Mouse (Mus musculus): ENCODE data around the gene Pros1. TPM values are rescaled to one million over a fixed set of nuclear protein-coding genes. Genes with fewer than 3 reads are reported as not detected.

The Pros1 gene
- polyA plus RNA-seq (2012) = not detected in 2 replicates

GRCm38 (mm10) chr16:62854191-62855068, at the start of gene Pros1:
Gene Pros1, plus strand, starts transcription at chr16:62854307.
- Histone ChIP-seq H3K4me1 (ENCODE audit: control insufficient read depth) (peaks cover 17% of the 10 kb centered on the region), H3K27me3 (ENCODE audit: control insufficient read depth) (peaks cover 8% of the 10 kb centered on the region), H3K9me3 (ENCODE audit: control insufficient read depth, low read length) (no peaks in the 10 kb centered on the region), H3K4me3 (replicated peaks) (peak within 1 kb of the TSS; percentile 66), H3K36me3 (ENCODE audit: control insufficient read depth) (no peaks in the 10 kb centered on the region)
- no peak for TF ChIP-seq GATA1 (IDR thresholded peaks at IDR 0.05; ENCODE audit: low read length)

- Histone ChIP-seq H3K9me3 (ENCODE audit: control insufficient read depth, low read length) (no peaks in the 10 kb centered on the region), H3K27me3 (ENCODE audit: control insufficient read depth) (no peaks in the 10 kb centered on the region), H3K4me3 (replicated peaks) (no peak overlapping the region), H3K36me3 (ENCODE audit: control insufficient read depth) (peaks cover 11% of the 10 kb centered on the region), H3K4me1 (ENCODE audit: control insufficient read depth) (peaks cover 5% of the 10 kb centered on the region)
- TF ChIP-seq TAL1 (IDR thresholded peaks at IDR 0.05; ENCODE audit: low read length) = no peak
- TF ChIP-seq GATA1 (IDR thresholded peaks at IDR 0.05; ENCODE audit: low read length) = no peak
These were observed 49.5 kb upstream of the Pros1 start for GRCm38 (mm10) chr16:62804621-62805020.

- Histone ChIP-seq H3K27me3 (ENCODE audit: control insufficient read depth) (no peaks in the 10 kb centered on the region), H3K4me3 (replicated peaks) (no peak overlapping the region), H3K36me3 (ENCODE audit: control insufficient read depth) (peaks cover 5% of the 10 kb centered on the region), H3K9me3 (ENCODE audit: control insufficient read depth, low read length) (no peaks in the 10 kb centered on the region), H3K4me1 (ENCODE audit: control insufficient read depth) (peaks cover 11% of the 10 kb centered on the region)
- no peak for TF ChIP-seq GATA1 (IDR thresholded peaks at IDR 0.05; ENCODE audit: low read length)
- TF ChIP-seq TAL1 (IDR thresholded peaks at IDR 0.05; ENCODE audit: low read length) = no peak
These were observed 46.7 kb upstream of the Pros1 start for GRCm38 (mm10) chr16:62807249-62807979.

GRCm38 (mm10) chr16:62810855-62811254, 43.3 kb upstream of the Pros1 start:
- TF ChIP-seq TAL1 (IDR thresholded peaks at IDR 0.05; ENCODE audit: low read length) (no peak), GATA1 (IDR thresholded peaks at IDR 0.05; ENCODE audit: low read length) (no peak)
- H3K4me3 ChIP-seq (replicated peaks) = no peak overlapping the region
- no peaks in the 10 kb centered on the region for H3K9me3 ChIP-seq (ENCODE audit: control insufficient read depth, low read length)
- H3K27me3 ChIP-seq (ENCODE audit: control insufficient read depth) = no peaks in the 10 kb centered on the region
- no peaks in the 10 kb centered on the region for H3K36me3 ChIP-seq (ENCODE audit: control insufficient read depth)
- H3K4me1 ChIP-seq (ENCODE audit: control insufficient read depth) = peaks cover 11% of the 10 kb centered on the region

GRCm38 (mm10) chr16:62813790-62814189, 40.3 kb upstream of the Pros1 start:
- Histone ChIP-seq H3K36me3 (ENCODE audit: control insufficient read depth) (no peaks in the 10 kb centered on the region), H3K4me1 (ENCODE audit: control insufficient read depth) (peaks cover 5% of the 10 kb centered on the region), H3K27me3 (ENCODE audit: control insufficient read depth) (no peaks in the 10 kb centered on the region), H3K9me3 (ENCODE audit: control insufficient read depth, low read length) (no peaks in the 10 kb centered on the region), H3K4me3 (replicated peaks) (no peak overlapping the region)
- TF ChIP-seq GATA1 (IDR thresholded peaks at IDR 0.05; ENCODE audit: low read length) (no peak), TAL1 (IDR thresholded peaks at IDR 0.05; ENCODE audit: low read length) (no peak)

GRCm38 (mm10) chr16:62814491-62814890, 39.6 kb upstream of the Pros1 start, which contains the start of gene Stx19:
Gene Stx19, plus strand, starts transcription at chr16:62814676.
- Histone ChIP-seq H3K4me3 (replicated peaks) (no peak within 1 kb of the TSS), H3K27me3 (ENCODE audit: control insufficient read depth) (no peaks in the 10 kb centered on the region), H3K9me3 (ENCODE audit: control insufficient read depth, low read length) (no peaks in the 10 kb centered on the region), H3K36me3 (ENCODE audit: control insufficient read depth) (no peaks in the 10 kb centered on the region), H3K4me1 (ENCODE audit: control insufficient read depth) (peaks cover 5% of the 10 kb centered on the region)
- TF ChIP-seq TAL1 (IDR thresholded peaks at IDR 0.05; ENCODE audit: low read length) (no peak), GATA1 (IDR thresholded peaks at IDR 0.05; ENCODE audit: low read length) (no peak)

- TF ChIP-seq TAL1 (IDR thresholded peaks at IDR 0.05; ENCODE audit: low read length) (no peak), GATA1 (IDR thresholded peaks at IDR 0.05; ENCODE audit: low read length) (no peak)
- Histone ChIP-seq H3K4me1 (ENCODE audit: control insufficient read depth) (no peaks in the 10 kb centered on the region), H3K9me3 (ENCODE audit: control insufficient read depth, low read length) (no peaks in the 10 kb centered on the region), H3K4me3 (replicated peaks) (no peak overlapping the region), H3K36me3 (ENCODE audit: control insufficient read depth) (no peaks in the 10 kb centered on the region), H3K27me3 (ENCODE audit: control insufficient read depth) (no peaks in the 10 kb centered on the region)
These were observed 31.6 kb upstream of the Pros1 start for GRCm38 (mm10) chr16:62822472-62822871.

- Histone ChIP-seq H3K27me3 (ENCODE audit: control insufficient read depth) (no peaks in the 10 kb centered on the region), H3K4me3 (replicated peaks) (no peak overlapping the region), H3K9me3 (ENCODE audit: control insufficient read depth, low read length) (no peaks in the 10 kb centered on the region), H3K4me1 (ENCODE audit: control insufficient read depth) (no peaks in the 10 kb centered on the region), H3K36me3 (ENCODE audit: control insufficient read depth) (no peaks in the 10 kb centered on the region)
- TF ChIP-seq GATA1 (IDR thresholded peaks at IDR 0.05; ENCODE audit: low read length) (no peak), TAL1 (IDR thresholded peaks at IDR 0.05; ENCODE audit: low read length) (no peak)
These were observed 27.7 kb upstream of the Pros1 start for GRCm38 (mm10) chr16:62826156-62827001.
